Mouse (Mus musculus) lung, postnatal 10 days (tissue): Measurements from ENCODE around the gene Phb.
A peak's percentile ranks its signal among the peaks of the same experiment; 100 is the strongest.

Experiments
- DNase-seq: peaks from one replicate; pipeline ENCODE4 v3.0.0; 2021

Phb gene

DNA sequence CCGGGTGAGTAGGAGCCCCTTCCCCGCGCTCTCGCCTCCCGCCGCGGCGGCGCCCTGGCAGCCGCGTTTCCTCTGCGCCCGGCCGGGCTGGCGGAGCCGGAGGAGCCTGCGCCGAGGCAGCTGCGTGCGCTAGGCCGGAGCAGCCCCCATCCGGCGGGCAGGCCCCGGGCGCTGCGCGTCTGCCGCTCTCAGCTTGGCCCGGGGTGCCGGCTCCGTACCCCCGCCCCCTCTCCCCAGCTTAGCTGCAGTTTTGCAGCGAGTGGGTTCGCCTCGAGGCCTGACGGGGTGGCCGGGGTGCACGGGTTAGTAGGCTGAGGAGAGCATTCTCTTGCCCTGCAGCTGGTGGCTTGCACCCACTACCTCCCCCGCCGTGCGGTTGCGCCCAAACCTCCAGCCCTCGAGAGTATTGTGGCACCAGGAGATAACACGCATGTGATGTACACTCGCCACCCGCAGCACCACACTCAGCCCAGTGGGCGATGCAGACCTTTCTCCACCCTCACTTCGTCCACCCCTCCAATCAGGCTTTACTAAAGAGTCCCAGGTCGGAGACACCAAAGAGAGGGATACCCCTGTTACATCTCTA, 46.6 kb downstream of the Phb start:
- DNase-seq: peak; percentile 69

DNA sequence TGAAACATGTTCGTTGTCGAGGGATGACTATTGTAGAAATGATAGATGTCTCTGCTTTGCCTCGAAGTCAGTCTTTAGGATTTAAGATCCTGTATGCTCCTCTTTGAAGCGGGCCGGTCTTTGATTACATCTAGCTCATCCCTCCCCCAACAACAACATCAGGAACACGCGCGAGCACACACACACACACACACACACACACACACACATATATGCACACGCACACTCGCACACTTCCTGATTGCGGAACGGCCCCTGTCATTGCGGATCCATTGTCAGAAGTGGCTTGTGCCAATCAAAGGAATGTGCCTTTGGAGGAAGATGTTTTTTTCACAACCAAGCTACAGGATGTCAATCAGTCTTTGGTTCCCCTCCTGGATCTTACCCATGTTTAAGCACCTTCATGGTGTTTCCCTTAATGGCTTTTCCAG, 47.1 kb downstream of the Phb start:
- peak; percentile 45 for DNase-seq

DNA sequence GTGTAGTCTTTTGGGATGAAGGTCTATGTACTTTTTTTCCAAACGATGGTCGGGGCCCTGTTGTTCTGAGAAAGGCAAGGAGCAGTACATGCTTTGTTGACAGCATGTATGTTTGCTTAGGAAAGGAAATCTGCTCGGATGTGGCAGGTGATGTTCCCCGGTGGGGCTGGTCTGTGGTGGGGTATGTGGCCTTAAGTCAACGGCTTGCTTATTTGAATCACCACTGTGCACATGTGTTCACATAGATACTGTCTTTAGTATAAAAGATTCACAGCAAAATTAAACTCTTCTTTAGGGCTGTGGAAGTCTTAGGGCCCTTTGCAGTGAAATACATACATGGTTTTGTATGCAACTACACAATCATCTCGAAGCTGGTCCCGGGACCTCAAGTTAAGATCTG, 47.7 kb downstream of the Phb start:
- no peak for DNase-seq

DNA sequence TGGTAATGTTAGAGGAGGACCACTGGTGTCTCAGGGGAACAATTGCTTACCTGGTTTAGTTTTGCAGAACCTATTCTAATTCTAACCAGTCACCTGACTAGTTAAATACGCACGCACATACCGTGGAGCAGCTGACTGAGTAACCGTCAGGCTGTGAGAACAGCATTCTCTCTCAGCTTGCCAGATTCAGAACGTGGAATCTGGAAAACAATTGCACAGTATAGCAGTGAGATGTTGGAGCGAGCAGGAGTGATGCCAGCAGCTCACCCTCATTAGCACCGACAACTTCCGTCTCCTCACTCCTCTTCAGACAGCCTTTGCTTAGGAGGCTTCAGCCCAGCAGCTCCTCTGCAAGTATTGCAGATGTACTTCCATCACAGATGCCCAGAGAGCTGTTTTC, 49.4 kb downstream of the Phb start:
- DNase-seq: no peak

DNA sequence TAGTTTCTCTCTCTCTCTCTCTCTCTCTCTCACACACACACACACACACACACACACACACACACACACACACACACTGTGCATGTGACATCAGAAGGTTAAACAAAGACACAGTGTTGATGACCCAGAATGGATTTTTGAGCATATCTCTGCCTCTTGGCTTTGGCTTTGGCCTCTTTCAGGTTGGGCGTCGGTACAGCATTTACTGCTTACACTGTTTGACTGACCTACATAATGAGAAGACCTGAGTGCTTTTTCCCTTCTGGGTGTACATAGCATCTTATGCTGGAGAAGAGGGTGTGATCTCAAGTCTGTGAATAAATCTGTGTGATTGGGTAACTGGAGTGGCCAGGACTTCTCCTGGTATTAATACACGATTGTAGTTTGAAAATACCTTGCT, 52.6 kb downstream of the Phb start:
- no peak for DNase-seq

DNA sequence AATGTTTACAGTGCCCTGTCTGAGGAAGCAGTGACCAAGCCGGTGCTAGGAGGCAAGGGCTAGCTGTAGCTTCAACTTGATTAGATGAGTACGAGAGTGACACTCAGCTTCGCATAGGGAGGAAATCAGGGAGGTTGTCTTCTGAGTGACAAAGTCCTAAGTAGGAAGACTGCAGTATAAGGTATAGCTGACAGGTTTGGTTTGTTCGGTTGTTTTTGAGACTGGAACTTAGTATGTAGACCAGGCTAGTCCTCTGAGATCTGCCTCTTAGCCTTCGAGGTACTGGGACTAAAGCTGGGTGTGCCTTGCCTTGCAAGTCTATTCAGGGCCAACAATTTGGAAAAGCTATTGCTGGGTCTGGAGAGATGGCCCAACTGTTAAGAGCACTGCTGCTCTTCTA, 56.5 kb downstream of the Phb start, which contains the start of gene B130006D01Rik:
B130006D01Rik (plus strand) TSS at position 301 of the 400 bp plus-strand sequence.
- DNase-seq: no peak

DNA sequence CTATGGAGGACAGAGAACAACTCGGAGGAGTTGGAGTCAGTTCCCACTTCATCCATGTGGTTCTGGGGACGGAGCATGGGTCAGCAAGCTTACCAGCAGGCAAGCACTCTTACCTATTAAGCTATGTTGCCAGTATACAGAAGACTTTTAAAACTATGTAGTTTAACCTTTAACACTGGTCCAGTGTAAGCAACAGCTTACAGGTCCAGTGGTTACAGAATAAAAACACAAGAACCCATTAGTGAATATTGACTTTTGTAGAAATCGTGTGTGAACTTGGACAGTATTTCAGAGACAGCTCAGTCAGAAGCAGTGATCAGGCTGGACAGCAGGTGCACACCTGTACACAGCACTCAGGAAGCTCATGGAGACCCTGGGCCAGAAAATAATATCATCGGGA, 57.7 kb downstream of the Phb start:
- DNase-seq: no peak

DNA sequence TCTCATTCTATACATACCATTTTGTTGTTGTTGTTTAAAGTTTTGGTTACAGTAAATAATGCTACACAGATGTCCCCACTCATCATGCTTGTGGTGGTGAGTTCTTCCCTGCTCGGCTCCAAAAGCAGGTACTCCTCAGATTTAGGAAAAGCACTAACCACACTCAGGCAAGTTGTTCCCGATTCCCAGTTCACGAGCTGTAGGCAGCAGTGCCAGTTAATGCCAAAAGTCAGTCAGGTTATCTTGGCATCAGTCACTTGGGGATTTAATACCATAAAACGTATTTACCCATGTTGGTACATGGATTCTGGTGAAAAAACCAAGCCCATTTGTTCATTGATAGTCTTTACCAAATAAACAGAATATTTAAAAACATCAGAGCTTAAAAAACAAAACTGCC, 59.4 kb downstream of the Phb start:
- DNase-seq: no peak

DNA sequence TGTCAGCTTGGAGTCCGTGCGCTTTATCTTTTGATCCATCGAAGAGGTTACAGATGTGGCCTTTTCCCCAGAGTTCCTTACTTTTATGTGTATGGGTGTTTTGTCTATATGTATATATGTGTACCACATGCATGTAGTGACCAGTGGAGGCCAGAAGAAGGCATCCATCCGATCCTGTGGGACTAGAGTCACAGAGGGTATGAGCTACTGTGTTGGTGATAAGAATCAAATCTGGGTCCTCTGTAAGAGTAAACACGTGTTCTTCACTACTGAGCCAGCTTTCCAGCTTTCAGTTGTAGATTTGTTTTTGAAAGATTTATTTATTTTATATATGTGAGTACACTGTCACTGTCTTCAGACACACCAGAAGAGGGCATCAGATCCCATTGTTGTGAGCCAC, 61.2 kb downstream of the Phb start:
- DNase-seq: no peak

DNA sequence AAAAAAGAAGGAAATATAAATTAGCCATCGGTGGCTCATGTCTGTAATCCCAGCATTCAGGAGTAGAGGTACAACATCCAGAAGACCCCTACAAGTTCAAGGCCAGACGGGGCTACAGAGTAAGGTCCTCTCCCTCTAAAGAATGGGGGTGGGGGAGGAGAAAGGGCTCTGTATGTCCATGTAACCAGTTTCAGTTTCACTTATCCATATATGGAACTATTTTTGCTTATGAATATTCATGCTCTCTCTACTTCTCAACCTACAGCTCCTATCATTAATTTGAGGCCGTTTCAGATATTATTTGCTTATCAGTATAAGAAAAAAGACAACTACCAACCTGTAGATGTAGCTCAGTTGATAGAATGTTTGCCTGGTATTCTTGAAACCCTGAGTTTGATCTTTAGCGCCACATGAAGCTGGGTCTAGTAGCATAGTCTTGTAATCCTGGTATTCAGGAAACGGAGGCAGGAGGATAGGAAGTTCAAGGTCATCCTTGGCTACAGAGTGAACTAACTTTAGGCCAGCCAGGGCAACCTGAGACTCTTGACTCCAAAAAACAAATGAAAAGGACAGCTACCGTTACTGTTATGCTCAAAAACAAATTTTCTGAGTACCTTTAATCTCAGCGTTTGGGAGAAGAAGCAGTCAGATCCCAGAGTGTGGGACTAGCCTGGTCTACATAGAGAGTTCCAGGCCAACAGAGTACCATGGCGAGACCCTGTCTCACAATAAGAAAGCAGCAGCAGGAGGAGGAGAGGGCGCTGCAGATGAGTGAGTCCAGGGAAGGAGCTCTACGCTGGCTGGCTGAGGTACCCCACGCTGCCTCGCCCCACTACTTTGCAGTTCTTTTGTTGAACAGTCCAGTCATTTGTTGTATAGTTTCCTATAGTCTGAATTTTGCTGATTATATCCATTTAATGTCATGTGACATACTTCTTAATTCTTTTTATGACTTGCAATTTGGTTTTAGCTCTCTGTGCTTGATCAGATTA, 62.5 kb downstream of the Phb start:
- no peak for DNase-seq
